ENCODE assay signal across 9 mouse cellular contexts in the genomic region with DNA sequence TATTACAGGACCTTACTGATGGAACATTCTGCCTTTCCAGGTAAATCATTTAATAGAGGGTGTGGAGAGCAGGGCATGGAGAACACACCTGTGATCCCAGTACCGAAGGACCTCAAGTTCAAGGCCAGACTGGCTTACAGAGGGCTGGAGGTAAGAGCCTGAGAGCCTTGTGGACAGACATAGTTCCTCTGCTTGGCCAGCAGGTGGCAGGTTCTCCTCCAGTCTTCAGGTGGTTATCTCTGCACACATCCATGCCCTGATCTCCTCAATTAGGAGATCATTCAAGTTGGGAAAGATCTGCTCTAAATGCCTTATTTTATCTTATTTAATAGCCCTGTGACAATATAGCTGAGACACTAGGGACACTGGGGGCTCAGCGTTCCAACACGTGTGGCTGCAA. TPM values are rescaled to one million over a fixed set of nuclear protein-coding genes. Genes with fewer than 3 reads are reported as not detected.
A peak's percentile ranks its signal among the peaks of the same experiment; 100 is the strongest.
DNase-seq lines count a peak whose midpoint lies in the region; ATAC-seq and TF ChIP-seq lines count a peak whose summit lies in the region.
"Had no signal": no experiment of that assay in that cellular context is flagged by ENCODE, and none has a peak within 500 bp of the region (broad histone marks: within the 10 kb centered on the region; RNA-seq: fewer than 3 reads in every experiment).

No protein-coding gene starts in this region.

- dilution Hi-C loops in CH12.LX (cut with MboI; ENCODE audit: extremely low pct_ligation_motif_present, extremely low pct_unique_long_range_greater_than_20kb, low sequenced_read_pairs), result no loop called here

- WGBS in hindbrain, postnatal 0 days, result 67% methylated on average over 3 of the region's 3 CpGs
- 60% methylated on average over 3 of the region's 3 CpGs for WGBS in hindbrain, embryonic 16.5 days

- no peaks in the 10 kb centered on the region for H3K4me1 ChIP-seq in hindbrain, postnatal 0 days (ENCODE audit: insufficient read depth, low read length)
- no peaks in the 10 kb centered on the region for H3K4me1 ChIP-seq in hindbrain, embryonic 16.5 days (ENCODE audit: control insufficient read depth, insufficient read depth, low read depth, low read length)
- H3K4me1 ChIP-seq in CH12.LX (ENCODE audit: control insufficient read depth in 1 of 2, insufficient read depth in 2 of 2), result no peaks in the 10 kb centered on the region
- H3K4me1 ChIP-seq: midbrain, embryonic 12.5 days had no signal

- no peak overlapping the region for H3K4me2 ChIP-seq in hindbrain, postnatal 0 days (ENCODE audit: low read depth, low read length)
- H3K4me2 ChIP-seq in hindbrain, embryonic 16.5 days (ENCODE audit: low read length), result no peak overlapping the region
- no peak overlapping the region for H3K4me2 ChIP-seq in CH12.LX (ENCODE audit: insufficient read depth, low read depth, poor library complexity, severe bottlenecking)
- H3K4me2 ChIP-seq: midbrain, embryonic 12.5 days had no signal

- no peaks in the 10 kb centered on the region for H3K9me3 ChIP-seq in hindbrain, postnatal 0 days (ENCODE audit: low read length)
- H3K9me3 ChIP-seq in hindbrain, embryonic 16.5 days (ENCODE audit: control insufficient read depth, low read length), result no peaks in the 10 kb centered on the region
- no peaks in the 10 kb centered on the region for H3K9me3 ChIP-seq in CH12.LX (replicated peaks; ENCODE audit: low read length)
- H3K9me3 ChIP-seq: midbrain, embryonic 12.5 days had no signal

- in situ Hi-C loops in CH12.LX (cut with MboI; ENCODE audit: low pct_ligation_motif_present, low pct_unique_long_range_greater_than_20kb, low sequenced_read_pairs), result no loop called here

- no peak for DNase-seq in hindbrain, postnatal 0 days (ENCODE audit: low spot score)
- peak; percentile 45 for DNase-seq in 3T3-L1 (ENCODE audit: low read depth, low spot score)
- DNase-seq in CH12.LX (ENCODE audit: extremely low read depth), result peak; percentile 37
- DNase-seq in kidney, postnatal 4 days, result peak; percentile 23 to 32
- no peak for DNase-seq in frontal cortex, postnatal 36 days (ENCODE audit: low spot score in 2 of 2)

- TF ChIP-seq EP300 in CH12.LX (IDR thresholded peaks at IDR 0.05; ENCODE audit: low read length), result no peak

- peak; percentile 64 for TF ChIP-seq CTCF in hindbrain, postnatal 0 days (IDR thresholded peaks at IDR 0.05; ENCODE audit: low read depth)
- TF ChIP-seq CTCF in CH12.LX (conservative IDR thresholded peaks at IDR 0.05 in 1 of 2, IDR thresholded peaks at IDR 0.05 in 1 of 2; ENCODE audit: low read depth in 2 of 2, low read length in 2 of 2), result peak; percentile 73 to 77

- no peak for TF ChIP-seq POLR2A in CH12.LX (IDR thresholded peaks at IDR 0.05; ENCODE audit: low read depth, low read length)

- H3K4me3 ChIP-seq in hindbrain, postnatal 0 days (ENCODE audit: low read length), result no peak overlapping the region
- no peak overlapping the region for H3K4me3 ChIP-seq in hindbrain, embryonic 16.5 days (ENCODE audit: low read length)
- H3K4me3 ChIP-seq in CH12.LX (replicated peaks in 1 of 3; ENCODE audit: low read depth in 2 of 3, low read length in 2 of 3, poor library complexity in 1 of 3), result no peak overlapping the region
- H3K4me3 ChIP-seq: midbrain, embryonic 12.5 days had no signal

- H3K27ac ChIP-seq in hindbrain, postnatal 0 days, result no peak overlapping the region
- H3K27ac ChIP-seq in hindbrain, embryonic 16.5 days (ENCODE audit: low read depth, low read length), result no peak overlapping the region
- H3K27ac ChIP-seq in CH12.LX (ENCODE audit: insufficient read depth, low read depth), result no peak overlapping the region
- H3K27ac ChIP-seq: midbrain, embryonic 12.5 days had no signal

- no peak overlapping the region for H3K9ac ChIP-seq in hindbrain, postnatal 0 days (replicated peaks; ENCODE audit: low read length)
- no peak overlapping the region for H3K9ac ChIP-seq in hindbrain, embryonic 16.5 days (ENCODE audit: low read depth, low read length)
- H3K9ac ChIP-seq in CH12.LX (ENCODE audit: insufficient read depth, low read depth), result no peak overlapping the region
- H3K9ac ChIP-seq: midbrain, embryonic 12.5 days had no signal

- H3K79me2 ChIP-seq in CH12.LX (replicated peaks; ENCODE audit: control insufficient read depth, extremely low read depth, insufficient read depth, poor library complexity, severe bottlenecking), result no peaks in the 10 kb centered on the region

- no peaks in the 10 kb centered on the region for H3K36me3 ChIP-seq in hindbrain, postnatal 0 days (ENCODE audit: insufficient read depth, low read length)
- H3K36me3 ChIP-seq in hindbrain, embryonic 16.5 days (ENCODE audit: control insufficient read depth, insufficient read depth, low read length), result no peaks in the 10 kb centered on the region
- no peaks in the 10 kb centered on the region for H3K36me3 ChIP-seq in CH12.LX (replicated peaks in 1 of 2; ENCODE audit: control insufficient read depth in 1 of 2, insufficient read depth in 1 of 2, low read length in 1 of 2)
- H3K36me3 ChIP-seq: midbrain, embryonic 12.5 days had no signal

- no peaks in the 10 kb centered on the region for H3K27me3 ChIP-seq in hindbrain, postnatal 0 days (ENCODE audit: insufficient read depth, low read length)
- no peaks in the 10 kb centered on the region for H3K27me3 ChIP-seq in hindbrain, embryonic 16.5 days (replicated peaks; ENCODE audit: control insufficient read depth, insufficient read depth, low read length)
- no peaks in the 10 kb centered on the region for H3K27me3 ChIP-seq in CH12.LX (replicated peaks)
- H3K27me3 ChIP-seq: midbrain, embryonic 12.5 days had no signal

- peak; percentile 36 for TF ChIP-seq RAD21 in CH12.LX (IDR thresholded peaks at IDR 0.05; ENCODE audit: low read depth, low read length)

- ATAC-seq in hindbrain, postnatal 0 days, result no peak
- ATAC-seq in hindbrain, embryonic 16.5 days, result no peak
- ATAC-seq in frontal cortex, adult (ENCODE audit: low TSS enrichment), result no peak
- ATAC-seq in erythroblast, adult 5-6 weeks (replicated peaks; ENCODE audit: low FRiP score, poor library complexity, severe bottlenecking), result no peak

TF ChIP-seq in CH12.LX, 34 proteins besides CTCF, POLR2A, EP300 and RAD21:
- TF ChIP-seq MAZ (IDR thresholded peaks at IDR 0.05; ENCODE audit: low read depth, low read length), result no peak
- peak; percentile 55 for TF ChIP-seq SMC3 (IDR thresholded peaks at IDR 0.05; ENCODE audit: low read depth, low read length)
- no peak for TF ChIP-seq ZMIZ1 (IDR thresholded peaks at IDR 0.05; ENCODE audit: low read depth, low read length)

RNA-seq across cellular contexts. Expression of gene Ly6g, which starts 11.3 kb away (rescaled TPM):
- total RNA-seq in hindbrain, postnatal 0 days (2014; rRNA removed), result not detected in 2 replicates
- polyA plus RNA-seq in hindbrain, postnatal 0 days (2015; fragmentation: Nextera tagmentation; extraction: Ambion mirVana), result 0.15 TPM in 1 of 2 replicates, not detected in the other
- not detected in 2 replicates for polyA plus RNA-seq in hindbrain, embryonic 16.5 days (2015; fragmentation: Nextera tagmentation; extraction: Ambion mirVana)
- 0.17 TPM in 1 of 2 replicates, not detected in the other for total RNA-seq in CH12.LX (2012; rRNA removed)
- total RNA-seq in CH12.LX (2014; rRNA removed), result not detected in 2 replicates
- not detected in 2 replicates for polyA plus RNA-seq in CH12.LX (2012; ENCODE audit: insufficient read length, low read depth)
- 57.5 and 114 TPM in 2 replicates for total RNA-seq in erythroblast, adult 5-6 weeks (2015; ENCODE audit: low replicate concordance)
- total RNA-seq in erythroblast, adult 5-6 weeks (2017; ENCODE audit: low replicate concordance), result 9.2 and 24.2 TPM in 2 replicates
- polyA plus RNA-seq: midbrain, embryonic 12.5 days had no signal

RNA-seq across cellular contexts. Expression of gene Ly6c2, which starts 32.0 kb away (rescaled TPM):
- not detected in 2 replicates for total RNA-seq in hindbrain, postnatal 0 days (2014; rRNA removed)
- polyA plus RNA-seq in hindbrain, postnatal 0 days (2015; fragmentation: Nextera tagmentation; extraction: Ambion mirVana), result 0.47 and 0.60 TPM in 2 replicates
- polyA plus RNA-seq in hindbrain, embryonic 16.5 days (2015; fragmentation: Nextera tagmentation; extraction: Ambion mirVana), result 0.66 TPM in 1 of 2 replicates, not detected in the other
- total RNA-seq in CH12.LX (2012; rRNA removed) (0.42 and 0.67 TPM in 2 replicates), CH12.LX (2014; rRNA removed) (0.72 and 1.0 TPM in 2 replicates)
- polyA plus RNA-seq in CH12.LX (2012; ENCODE audit: insufficient read length, low read depth), result 0.87 and 1.2 TPM in 2 replicates
- 1,293 and 1,517 TPM in 2 replicates for total RNA-seq in erythroblast, adult 5-6 weeks (2015; ENCODE audit: low replicate concordance)
- total RNA-seq in erythroblast, adult 5-6 weeks (2017; ENCODE audit: low replicate concordance), result 164 and 383 TPM in 2 replicates
- polyA plus RNA-seq: midbrain, embryonic 12.5 days had no signal

Comparison
In these comparisons a context has a peak if more than half of its experiments do, and no peak if none do; other contexts are left out.
1. DNase-seq: peak in 3T3-L1 (single experiment), CH12.LX (single experiment) and kidney, postnatal 4 days (2 of 2); none in hindbrain, postnatal 0 days (single experiment) and frontal cortex, postnatal 36 days (0 of 2).
2. RNA of gene Ly6g, which starts 11.3 kb away (total RNA-seq): 9.2 to 114 TPM in erythroblast, adult 5-6 weeks; 0.17 TPM in CH12.LX and not detected in hindbrain, postnatal 0 days; every median in the first group is over 4 times any median in the second.
3. RNA of gene Ly6c2, which starts 32.0 kb away (total RNA-seq): 164 to 1,517 TPM in erythroblast, adult 5-6 weeks; 0.42 to 1.0 TPM in CH12.LX and not detected in hindbrain, postnatal 0 days; every median in the first group is over 10 times any median in the second.